Mouse (Mus musculus): ENCODE data around the gene Plekha7.
"Not testable (repeated sequence)": the region's sequence is repeated elsewhere in the genome, so short reads cannot be mapped to it uniquely, and the experiment has no call there.

Gene Plekha7

DNA sequence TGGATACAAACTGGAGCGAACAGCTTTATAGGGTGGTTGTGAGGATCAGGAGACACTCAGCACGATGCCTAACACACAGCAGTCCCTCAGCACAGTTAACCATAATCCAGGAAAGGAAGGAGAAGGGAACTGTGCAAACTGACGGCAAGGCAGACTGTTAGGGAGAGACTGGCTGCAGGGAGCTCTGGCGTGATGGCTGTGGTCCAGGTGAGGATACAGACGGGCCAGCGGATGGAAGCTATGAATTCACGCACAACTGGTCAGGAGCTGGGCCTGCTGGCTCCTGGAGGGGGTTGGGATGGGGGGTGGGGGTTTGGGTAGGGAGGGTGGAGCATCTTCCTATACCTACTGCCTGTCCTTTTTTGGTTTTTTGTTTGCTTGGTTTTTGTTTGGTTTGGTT, 182.5 kb downstream of the Plekha7 start:
- DNase-seq, result peak; percentile 78 to 83

DNA sequence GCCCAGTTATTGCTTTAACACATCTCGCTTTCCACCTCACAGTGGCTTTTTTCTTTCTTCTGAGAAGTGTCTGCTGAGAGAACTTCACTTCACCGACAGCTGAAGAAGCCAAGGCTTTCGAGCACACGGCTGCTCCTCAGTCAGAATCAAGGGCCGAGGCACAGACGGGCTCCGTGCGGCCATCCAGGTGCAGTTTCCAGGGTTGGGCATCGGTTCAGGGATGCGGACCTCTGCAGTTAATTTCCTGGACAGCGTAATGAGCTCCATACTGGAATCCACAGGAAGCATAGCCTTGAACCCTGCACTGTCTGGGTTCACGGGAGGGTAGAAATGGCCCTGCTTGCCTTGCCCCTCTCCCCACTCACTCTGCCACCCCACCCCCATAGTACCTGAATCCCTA, 184.1 kb downstream of the Plekha7 start:
- peak; percentile 53 to 58 for DNase-seq

DNA sequence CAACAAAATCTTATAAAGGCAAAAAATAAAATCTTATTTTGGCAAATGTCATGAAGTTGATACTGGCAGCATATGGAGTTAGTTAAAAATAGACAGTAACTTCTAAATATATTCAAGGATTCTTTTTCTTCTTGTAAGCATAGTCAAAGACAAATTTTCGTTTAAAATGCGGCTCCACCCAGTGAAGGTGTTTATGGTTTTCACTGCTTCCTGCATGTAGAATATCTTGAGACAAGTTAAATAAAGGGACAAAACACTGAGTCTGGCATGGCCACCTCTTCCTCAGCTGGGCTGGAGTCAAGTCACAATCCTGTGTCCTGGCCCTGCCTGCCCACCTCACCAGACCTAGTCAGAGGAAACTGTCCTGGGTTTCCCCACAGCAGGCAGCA, 184.6 kb downstream of the Plekha7 start:
- DNase-seq, result peak in 1 of 2 experiments; percentile 37

DNA sequence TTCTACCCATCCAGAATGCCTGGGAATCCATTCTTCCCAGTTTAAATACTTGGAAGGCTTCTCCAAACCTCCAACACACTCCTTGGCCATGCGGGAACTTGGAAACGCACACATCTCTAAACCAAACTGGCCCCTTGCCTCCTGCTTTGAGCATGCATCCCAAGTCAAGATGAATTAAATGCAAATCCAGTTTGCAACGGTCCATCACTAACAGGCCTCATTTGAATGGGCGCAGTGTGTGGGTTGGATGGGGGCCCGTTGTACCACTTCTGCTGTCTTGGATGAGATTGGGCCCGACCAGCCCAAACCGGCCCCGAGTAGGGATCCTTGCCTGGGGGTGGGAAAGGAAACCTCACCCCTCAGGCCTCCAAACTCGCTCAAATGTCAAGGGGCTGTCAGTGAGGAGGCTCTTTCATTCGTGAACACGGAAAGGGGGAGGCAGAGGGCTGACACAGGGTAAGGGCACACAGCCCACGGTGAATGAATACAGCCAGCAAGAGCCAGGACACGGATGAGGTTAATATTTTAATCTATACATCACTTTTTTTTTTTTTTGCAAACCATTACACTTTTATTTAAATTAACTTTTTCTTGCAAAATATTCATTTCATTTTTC, 185.1 kb downstream of the Plekha7 start:
- DNase-seq, result peak; percentile 89 to 94

DNA sequence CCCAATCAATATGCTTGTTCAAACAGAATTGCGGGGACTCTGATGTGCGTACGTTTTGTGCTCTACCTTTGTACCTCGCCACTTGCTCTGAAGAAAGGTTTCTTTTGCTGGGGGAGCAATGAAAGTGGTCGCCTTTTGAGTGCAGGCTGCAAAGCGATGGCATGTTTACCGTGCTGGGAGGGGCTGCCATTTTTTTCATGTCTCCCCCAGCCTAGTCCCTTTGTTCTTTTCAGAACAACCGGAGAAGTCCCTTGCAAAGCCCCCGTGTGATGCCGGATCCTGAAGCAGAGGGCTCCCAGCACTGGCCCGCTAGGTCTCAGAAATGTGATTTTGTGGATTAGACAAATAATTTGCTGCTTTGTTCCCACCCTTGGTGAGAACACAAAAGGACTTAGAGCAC, 187.0 kb downstream of the Plekha7 start:
- no peak for DNase-seq

DNA sequence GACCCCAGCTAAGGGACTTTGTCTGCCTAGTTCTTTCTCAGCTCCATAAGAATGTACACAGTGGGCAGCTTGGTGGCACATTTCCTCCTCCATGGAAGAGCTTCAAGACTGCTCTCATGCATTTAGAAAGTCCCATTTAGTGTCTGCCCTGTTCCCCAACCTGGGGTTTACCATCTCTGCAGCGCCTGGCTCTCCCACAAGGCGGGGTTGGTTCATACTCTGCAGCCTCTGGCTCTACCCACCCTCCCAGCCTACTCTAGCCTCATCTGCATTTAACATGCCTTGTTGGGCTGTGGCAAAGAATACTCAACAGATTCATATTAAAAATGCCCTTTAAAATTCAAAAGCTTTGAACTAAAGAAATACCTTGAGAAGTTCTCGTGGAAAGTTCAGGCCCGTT, 187.4 kb downstream of the Plekha7 start:
- DNase-seq, result no peak

DNA sequence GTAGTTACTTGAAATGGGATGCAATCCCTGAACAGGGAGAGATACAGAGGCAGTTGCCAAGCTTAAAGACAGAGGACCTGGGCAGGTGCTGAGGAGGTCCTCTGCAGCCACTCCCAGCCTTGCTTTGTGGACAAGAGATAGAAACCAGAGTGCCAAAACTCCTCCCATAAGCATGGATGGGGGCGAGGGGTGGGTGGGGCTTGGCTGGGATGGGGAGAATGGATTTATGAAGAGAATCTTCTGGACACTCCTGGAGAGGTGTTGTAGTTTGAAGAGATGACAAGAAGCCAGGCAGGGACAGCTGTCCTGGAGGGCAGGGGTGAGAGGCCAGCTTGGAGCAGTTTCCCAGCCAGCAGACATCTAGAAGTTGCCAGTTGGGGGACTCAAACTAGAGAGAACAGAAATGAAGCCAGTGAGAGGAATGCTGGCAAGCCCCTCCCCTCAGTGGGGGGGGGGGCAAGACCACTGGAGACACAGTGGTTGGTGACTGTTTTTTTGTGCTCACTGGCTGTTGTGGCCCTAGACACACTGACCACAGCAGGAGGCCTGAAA, 188.8 kb downstream of the Plekha7 start:
- DNase-seq, result peak; percentile 35 to 55

DNA sequence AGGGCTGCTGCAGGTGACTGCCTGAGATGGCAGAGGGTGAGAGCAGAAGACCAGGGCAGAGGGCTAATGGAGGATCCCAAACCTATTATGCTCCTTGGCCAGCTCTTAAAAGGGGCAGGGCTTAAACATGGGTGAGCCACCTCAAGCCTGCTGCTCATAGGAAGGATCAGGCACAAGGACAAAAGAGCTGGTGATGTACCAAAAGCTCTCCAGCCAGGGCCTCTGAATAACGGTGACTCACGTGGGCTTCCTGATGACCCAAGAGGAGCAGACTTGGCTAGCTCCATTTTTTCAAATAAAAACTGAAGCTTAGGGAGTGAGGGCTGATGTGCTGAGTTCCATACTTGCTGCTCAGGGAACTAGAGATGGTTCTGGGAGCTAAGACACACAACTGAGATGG, 192.2 kb downstream of the Plekha7 start:
- no peak for DNase-seq

DNA sequence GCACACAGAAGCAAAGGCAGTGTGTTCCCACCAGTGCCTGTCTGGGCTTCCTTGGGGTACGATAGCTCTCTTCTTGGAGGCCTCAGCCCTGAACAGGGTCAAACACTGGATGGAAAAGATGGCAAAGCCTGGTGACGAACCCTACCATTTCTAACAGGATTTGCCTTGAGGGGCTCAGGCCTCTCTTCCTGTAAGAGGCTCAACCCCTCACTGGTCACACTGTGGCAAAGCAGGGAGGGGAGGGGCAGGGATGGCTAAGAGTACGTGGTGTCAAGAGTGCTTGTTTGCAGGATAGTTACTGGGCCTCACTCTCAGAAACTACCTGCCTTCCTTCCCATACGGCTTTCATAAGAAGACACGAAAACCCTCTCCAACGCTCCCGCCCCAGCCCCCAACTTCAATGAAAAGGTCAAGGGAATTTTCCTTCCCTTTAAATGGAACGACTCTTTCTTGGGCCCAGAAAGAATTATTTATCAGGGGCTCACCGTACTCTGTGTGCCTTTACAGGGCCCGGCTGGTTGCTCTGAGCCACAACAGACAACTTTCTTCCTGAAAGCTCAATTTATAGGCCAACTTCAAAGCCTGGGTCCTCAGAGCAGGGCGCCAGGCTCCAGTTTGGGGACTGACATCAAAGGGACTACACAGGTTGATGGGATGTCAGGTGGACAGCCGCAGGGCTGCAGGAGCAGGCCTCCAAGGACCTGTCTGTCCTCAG, 192.8 kb downstream of the Plekha7 start:
- DNase-seq, result peak in 1 of 2 experiments; percentile 1

DNA sequence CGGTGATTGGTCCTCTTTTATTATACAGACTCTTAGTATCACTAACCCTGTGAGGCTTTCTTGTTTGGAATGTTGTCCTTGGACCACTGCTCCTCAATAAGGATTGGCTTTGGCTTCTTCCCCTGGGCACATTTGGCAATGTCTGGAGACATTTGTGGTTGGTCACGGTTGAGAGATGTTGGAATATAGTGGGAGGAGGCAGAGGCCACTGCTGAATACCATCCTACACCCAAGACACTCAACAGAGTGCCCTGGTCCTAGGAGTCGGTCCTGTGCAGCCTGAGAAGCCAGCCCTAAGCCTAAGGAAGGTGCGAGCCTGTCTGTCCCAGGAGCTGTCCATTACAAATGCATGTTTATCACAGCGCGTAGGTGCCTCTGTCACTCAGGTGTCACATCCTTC, 196.6 kb downstream of the Plekha7 start:
- DNase-seq, result peak in 1 of 2 experiments; percentile 41

DNA sequence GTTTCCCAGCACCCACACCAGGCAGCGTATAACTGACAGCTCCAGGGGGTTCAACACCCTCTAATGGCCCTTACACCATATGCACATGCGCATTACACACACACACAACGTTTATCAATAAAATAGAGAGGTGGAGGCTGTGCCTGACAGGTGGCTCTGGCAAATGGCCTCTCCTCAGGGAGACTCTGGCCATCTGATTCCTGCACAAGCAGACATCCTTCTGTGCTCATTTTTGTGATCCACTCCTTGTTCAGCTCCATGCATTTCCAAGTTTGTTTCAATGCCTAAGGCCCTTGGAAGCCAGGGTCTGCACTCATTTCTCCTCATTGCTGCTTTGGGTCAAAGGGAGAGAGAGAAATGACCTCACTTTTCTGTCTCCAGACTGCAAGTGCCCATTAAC, 197.5 kb downstream of the Plekha7 start:
- DNase-seq, result peak in 1 of 2 experiments; percentile 53

DNA sequence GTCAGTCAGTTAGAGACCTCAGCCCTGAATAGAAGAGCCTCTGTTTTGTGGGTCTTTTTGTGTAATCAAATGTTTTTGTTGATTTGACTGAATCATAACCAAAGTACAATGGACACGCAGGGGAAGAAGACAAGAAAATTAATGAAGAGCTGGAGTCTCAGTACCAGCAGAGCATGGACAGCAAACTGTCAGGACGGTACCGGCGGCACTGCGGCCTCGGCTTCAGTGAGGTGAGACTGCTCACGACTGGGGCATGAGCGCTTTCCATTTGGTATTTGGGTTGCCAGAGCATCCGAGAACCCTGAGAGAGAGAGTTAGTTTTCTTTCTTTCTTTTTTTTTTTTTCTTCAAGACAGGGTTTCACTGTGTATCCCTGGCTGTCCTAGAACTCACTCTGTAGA, 205.1 kb downstream of the Plekha7 start:
- no peak for DNase-seq

DNA sequence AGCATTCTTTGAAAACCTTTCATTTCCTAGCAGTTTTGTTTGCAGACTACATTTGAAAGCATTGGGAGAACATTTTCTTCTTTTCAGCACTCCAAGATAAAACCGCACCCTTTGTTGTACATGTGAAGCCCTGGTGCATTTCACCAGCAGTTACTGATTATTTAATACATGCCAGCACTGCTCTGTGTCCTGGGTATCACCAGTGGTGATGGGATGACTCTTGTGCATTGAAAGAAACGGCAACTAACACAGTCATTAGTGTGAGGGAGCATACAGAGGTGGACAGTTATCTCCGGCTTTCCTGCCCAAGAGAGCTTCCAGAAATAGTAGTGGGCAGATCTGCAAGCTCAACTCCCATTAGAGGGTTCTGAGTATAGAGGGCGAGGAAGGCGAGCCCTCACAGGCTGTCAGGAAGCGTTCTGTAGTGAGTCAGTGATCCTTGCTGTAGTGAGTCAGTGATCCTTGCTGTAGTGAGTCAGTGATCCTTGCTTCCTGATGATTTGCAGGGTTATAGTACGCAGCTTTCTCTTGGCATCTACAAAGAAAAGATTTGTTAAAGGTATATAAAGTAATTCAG, 208.1 kb downstream of the Plekha7 start:
- no peak for DNase-seq

DNA sequence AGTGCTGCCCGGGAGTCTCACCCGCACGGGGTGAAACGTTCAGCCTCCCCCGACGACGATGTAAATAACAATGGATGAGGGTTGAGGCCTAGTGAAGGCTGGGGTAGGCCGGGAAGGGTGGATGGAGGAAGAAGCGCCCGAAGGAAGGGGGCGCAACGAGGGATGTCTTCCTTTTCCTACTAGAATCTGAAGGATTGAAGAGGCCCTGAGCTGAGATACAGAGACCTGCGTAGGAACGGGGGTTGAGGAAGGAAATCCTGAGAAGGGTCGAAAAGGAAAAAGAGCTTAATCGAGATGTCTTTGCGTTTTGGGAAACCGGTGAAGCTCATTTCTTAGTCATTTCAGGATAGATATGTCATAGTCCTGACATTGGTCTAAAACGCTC, 214.7 kb downstream of the Plekha7 start:
- DNase-seq, result no peak

DNA sequence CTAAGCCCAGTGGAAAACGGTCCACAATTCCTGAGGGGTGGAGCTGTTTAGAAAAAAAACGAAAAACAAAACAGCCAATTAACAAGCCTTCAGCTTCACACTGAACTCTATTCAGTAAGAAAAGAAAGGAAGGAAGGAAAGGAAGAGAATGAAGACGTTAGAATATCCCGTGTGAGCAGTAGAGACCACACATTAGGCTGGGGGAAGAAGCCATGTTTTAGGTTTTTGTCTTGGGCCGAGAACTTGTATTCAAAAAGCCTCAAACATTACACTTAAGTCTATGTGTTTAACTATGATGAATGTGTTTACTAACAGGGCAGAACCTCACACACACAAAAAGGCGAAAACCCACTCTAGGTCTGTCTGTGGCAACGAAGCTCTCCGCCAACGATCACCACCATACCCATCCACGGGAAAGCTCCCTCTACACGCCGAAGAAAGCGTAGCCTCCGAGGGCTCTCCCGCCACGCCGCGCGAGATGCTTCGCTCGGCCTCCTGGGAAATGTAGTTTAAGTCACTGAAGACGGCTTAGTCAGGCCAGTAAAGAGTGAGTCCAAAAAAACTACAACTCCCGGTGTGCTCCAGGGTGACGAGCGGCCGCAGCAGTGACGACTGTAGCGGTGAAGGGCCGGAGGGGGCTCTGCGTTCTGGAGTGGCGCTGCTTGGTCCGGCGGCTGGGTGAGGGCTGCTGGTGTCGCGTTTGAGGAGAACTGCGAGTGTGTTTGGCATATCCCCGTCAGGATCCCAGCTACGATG, 215.3 kb downstream of the Plekha7 start:
- peak; percentile 97 to 98 for DNase-seq

DNA sequence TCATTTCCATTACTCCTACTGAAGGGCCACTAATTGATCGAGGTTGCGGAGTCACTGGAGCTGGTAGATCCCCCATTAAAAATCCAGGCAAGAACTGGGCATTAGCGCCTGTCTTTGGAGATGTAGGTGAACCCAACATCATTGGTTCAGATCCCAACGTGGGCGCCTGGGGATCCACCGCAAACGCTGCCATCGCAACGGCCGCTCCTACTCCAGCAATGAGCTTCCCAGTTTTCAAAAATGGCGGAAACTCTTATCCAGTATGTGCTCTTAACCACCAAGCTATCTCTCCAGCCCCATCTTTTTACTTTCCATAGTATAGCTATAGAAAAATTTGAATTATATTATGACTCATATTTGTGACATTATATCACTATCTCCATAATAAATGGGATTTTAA, 223.8 kb downstream of the Plekha7 start, which contains the start of gene Gm4353:
Gene Gm4353 (minus strand): TSS at position 270 of the 400 bp plus-strand sequence.
- DNase-seq, result not testable (repeated sequence)

Measured in cerebellum, postnatal 10 days (tissue).